Mouse (Mus musculus): ENCODE results near the gene Spaca6. TPM values are rescaled to one million over a fixed set of nuclear protein-coding genes. Genes with fewer than 3 reads are reported as not detected.

Spaca6 gene
- total and polyA plus RNA-seq, 2 experiments from 2014 or later = 10.7 to 20.8 TPM

DNA sequence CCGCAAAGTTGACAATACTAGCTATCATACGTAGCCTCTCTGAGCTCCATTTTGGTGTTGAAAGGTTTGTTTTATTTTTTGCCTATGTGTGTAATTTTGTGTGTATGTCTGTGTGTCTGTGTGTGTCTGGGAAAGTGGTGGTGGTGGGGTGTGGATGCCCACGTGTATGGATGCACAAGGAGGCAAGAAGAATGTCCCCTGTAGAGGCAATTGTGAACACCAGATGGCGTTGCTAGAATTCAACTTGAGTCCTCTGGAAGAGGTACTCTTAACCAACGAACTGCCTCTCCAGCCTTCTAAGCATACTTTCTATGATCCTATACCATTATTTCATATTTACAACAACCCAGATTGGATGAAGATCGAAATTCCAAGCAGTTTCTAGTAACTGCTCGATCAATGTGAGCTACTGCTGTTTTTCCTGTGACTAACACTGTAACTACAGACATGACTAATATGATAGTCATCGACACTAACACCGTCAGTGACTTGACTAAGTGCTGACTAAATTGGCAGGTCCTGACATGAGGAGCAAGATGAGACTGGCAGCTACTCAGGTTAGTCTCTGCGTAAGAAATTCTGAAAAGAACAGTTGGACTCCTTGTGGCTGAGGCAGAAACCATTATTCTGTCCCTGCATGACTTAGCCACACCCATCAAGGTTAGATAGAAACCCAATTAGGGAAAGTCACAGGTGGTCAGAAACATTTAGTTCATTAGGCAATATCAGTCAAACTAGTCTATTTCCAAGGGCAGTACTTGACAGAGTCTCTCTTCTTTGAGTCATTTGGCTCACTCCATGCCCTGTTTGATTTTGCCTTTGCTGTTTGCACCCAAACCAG is 18.4 kb downstream of the Spaca6 start:
- no peaks in the 10 kb centered on the region for H3K4me1 ChIP-seq (ENCODE audit: insufficient read depth)
- H3K27me3 ChIP-seq (ENCODE audit: insufficient read depth, low read length) = no peaks in the 10 kb centered on the region
- no peaks in the 10 kb centered on the region for H3K9me3 ChIP-seq (ENCODE audit: low read length)
- peak; percentile 30 for TF ChIP-seq CTCF (IDR thresholded peaks at IDR 0.05; ENCODE audit: low read depth)
- H3K4me2 ChIP-seq (ENCODE audit: low read depth) = no peak overlapping the region
- DNase-seq (no peak), ATAC-seq (no peak)
- peaks cover 5% of the 10 kb centered on the region; the same call in 1 of the 2 replicates for H3K36me3 ChIP-seq (ENCODE audit: insufficient read depth)
- 69% methylated on average over 10 of the region's 10 CpGs for WGBS
- H3K4me3 ChIP-seq (ENCODE audit: low read depth, low read length) = no peak overlapping the region
- H3K27ac ChIP-seq (ENCODE audit: low read depth, low read length) = no peak overlapping the region
- H3K9ac ChIP-seq = no peak overlapping the region

DNA sequence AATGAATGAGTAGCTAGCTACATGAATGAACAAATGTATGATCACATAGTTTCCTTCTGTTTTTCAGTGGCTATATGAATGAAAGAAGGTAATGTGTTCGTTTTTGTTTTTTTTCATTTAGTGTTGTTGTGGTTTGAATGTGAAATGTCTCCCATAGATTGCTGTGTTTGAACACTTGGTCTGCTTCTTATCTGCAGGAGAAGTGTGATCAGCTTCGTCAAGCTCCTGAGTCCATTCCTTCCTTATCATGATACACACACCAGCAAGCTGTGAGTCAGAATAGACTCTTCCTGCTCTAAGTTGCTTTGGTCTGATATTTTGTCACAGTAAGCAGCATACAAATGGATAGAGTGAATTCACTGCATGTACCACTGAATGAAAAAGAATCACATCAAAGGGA is 22.0 kb downstream of the Spaca6 start:
- TF ChIP-seq CTCF (IDR thresholded peaks at IDR 0.05; ENCODE audit: low read depth) = no peak
- WGBS = 87% methylated on average over 2 of the region's 2 CpGs
- H3K27me3 ChIP-seq (ENCODE audit: insufficient read depth, low read length) = no peaks in the 10 kb centered on the region
- no peak for DNase-seq
- H3K4me2 ChIP-seq (ENCODE audit: low read depth) = no peak overlapping the region
- H3K9ac ChIP-seq = no peak overlapping the region
- no peaks in the 10 kb centered on the region for H3K4me1 ChIP-seq (ENCODE audit: insufficient read depth)
- no peak overlapping the region for H3K27ac ChIP-seq (ENCODE audit: low read depth, low read length)
- H3K36me3 ChIP-seq (ENCODE audit: insufficient read depth) = no peaks in the 10 kb centered on the region
- no peak overlapping the region for H3K4me3 ChIP-seq (ENCODE audit: low read depth, low read length)
- no peak for ATAC-seq
- no peaks in the 10 kb centered on the region for H3K9me3 ChIP-seq (ENCODE audit: low read length)

- no peak; the same call in 1 of the 2 replicates for TF ChIP-seq CTCF (IDR thresholded peaks at IDR 0.05; ENCODE audit: low read depth)
- Histone ChIP-seq H3K4me1 (ENCODE audit: insufficient read depth) (no peaks in the 10 kb centered on the region), H3K27ac (ENCODE audit: low read depth, low read length) (no peak overlapping the region), H3K9me3 (ENCODE audit: low read length) (no peaks in the 10 kb centered on the region), H3K4me3 (ENCODE audit: low read depth, low read length) (peak overlapping the region; percentile 19), H3K27me3 (ENCODE audit: insufficient read depth, low read length) (no peaks in the 10 kb centered on the region), H3K4me2 (ENCODE audit: low read depth) (peak overlapping the region; percentile 38), H3K9ac (peak overlapping the region; percentile 28; the same call in 1 of the 2 replicates), H3K36me3 (ENCODE audit: insufficient read depth) (no peaks in the 10 kb centered on the region)
- DNase-seq (no peak), ATAC-seq (peak; percentile 53; the same call in 1 of the 2 replicates)
- 25% methylated on average over 55 of the region's 55 CpGs for WGBS
Observed at GRCm38 (mm10) chr17:17849906-17850712, 23.2 kb downstream of the Spaca6 start.

GRCm38 (mm10) chr17:17855064-17855838 is 28.3 kb downstream of the Spaca6 start, which contains the start of gene Has1:
Gene Has1, minus strand, starts transcription at chr17:17855205.
- Histone ChIP-seq H3K9ac (no peak within 1 kb of the TSS), H3K27me3 (ENCODE audit: insufficient read depth, low read length) (no peaks in the 10 kb centered on the region), H3K4me1 (ENCODE audit: insufficient read depth) (no peaks in the 10 kb centered on the region), H3K4me3 (ENCODE audit: low read depth, low read length) (no peak within 1 kb of the TSS), H3K9me3 (ENCODE audit: low read length) (no peaks in the 10 kb centered on the region), H3K27ac (ENCODE audit: low read depth, low read length) (no peak within 1 kb of the TSS), H3K4me2 (ENCODE audit: low read depth) (no peak within 1 kb of the TSS), H3K36me3 (ENCODE audit: insufficient read depth) (no peaks in the 10 kb centered on the region)
- no peak for TF ChIP-seq CTCF (IDR thresholded peaks at IDR 0.05; ENCODE audit: low read depth)
- whole genome bisulfite sequencing = 67% methylated on average over 8 of the region's 8 CpGs
- ATAC-seq = no peak
- no peak for DNase-seq

DNA sequence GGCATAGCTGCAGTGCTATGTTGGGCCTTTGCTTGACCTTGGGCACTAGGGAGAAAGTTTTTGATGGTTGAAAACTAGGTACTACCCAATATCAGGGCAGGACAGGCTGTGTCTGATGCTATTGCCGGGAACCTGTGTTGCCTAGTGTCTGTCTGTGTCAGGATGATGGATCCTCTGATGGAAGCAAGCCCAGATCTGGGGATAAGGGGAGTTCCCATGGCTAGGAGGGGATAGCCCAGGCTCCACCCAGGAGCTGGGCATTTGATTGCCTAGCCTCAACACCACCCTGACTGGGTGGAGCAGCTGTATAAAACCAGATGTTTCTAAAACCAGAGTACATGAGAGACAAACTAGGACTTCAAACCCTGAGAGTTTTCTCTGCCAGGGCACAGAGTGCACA is 29.7 kb downstream of the Spaca6 start:
- no peak overlapping the region for H3K27ac ChIP-seq (ENCODE audit: low read depth, low read length)
- no peaks in the 10 kb centered on the region for H3K9me3 ChIP-seq (ENCODE audit: low read length)
- WGBS = 95% methylated on average over 1 of the region's 1 CpGs
- no peak overlapping the region for H3K9ac ChIP-seq
- no peak for TF ChIP-seq CTCF (IDR thresholded peaks at IDR 0.05; ENCODE audit: low read depth)
- no peak for ATAC-seq
- H3K27me3 ChIP-seq (ENCODE audit: insufficient read depth, low read length) = no peaks in the 10 kb centered on the region
- no peaks in the 10 kb centered on the region for H3K36me3 ChIP-seq (ENCODE audit: insufficient read depth)
- no peak overlapping the region for H3K4me2 ChIP-seq (ENCODE audit: low read depth)
- H3K4me1 ChIP-seq (ENCODE audit: insufficient read depth) = no peaks in the 10 kb centered on the region
- DNase-seq = no peak
- H3K4me3 ChIP-seq (ENCODE audit: low read depth, low read length) = no peak overlapping the region

- Histone ChIP-seq H3K9me3 (ENCODE audit: low read length) (no peaks in the 10 kb centered on the region), H3K27me3 (ENCODE audit: insufficient read depth, low read length) (no peaks in the 10 kb centered on the region), H3K4me3 (ENCODE audit: low read depth, low read length) (no peak overlapping the region), H3K4me1 (ENCODE audit: insufficient read depth) (no peaks in the 10 kb centered on the region), H3K9ac (no peak overlapping the region), H3K27ac (ENCODE audit: low read depth, low read length) (no peak overlapping the region), H3K4me2 (ENCODE audit: low read depth) (no peak overlapping the region), H3K36me3 (ENCODE audit: insufficient read depth) (no peaks in the 10 kb centered on the region)
- ATAC-seq (no peak), DNase-seq (no peak)
- WGBS = 100% methylated on average over 1 of the region's 1 CpGs
- TF ChIP-seq CTCF (IDR thresholded peaks at IDR 0.05; ENCODE audit: low read depth) = no peak
Observed at GRCm38 (mm10) chr17:17857446-17857845, 30.5 kb downstream of the Spaca6 start.

Data from forebrain, postnatal 0 days (tissue).